ENCODE assay signal across 23 mouse cellular contexts in genomic region chr17:14628901-14629300, GRCm38 (mm10).
DNase-seq lines count a peak whose midpoint lies in the region; ATAC-seq and TF ChIP-seq lines count a peak whose summit lies in the region.
"Had no signal": no experiment of that assay in that cellular context is flagged by ENCODE, and none has a peak within 500 bp of the region (broad histone marks: within the 10 kb centered on the region; RNA-seq: fewer than 3 reads in every experiment).

No protein-coding gene starts in this region.

- H3K4me1 ChIP-seq in midbrain, postnatal 0 days (ENCODE audit: insufficient read depth, low read length): no peaks in the 10 kb centered on the region
- H3K4me1 ChIP-seq: forebrain, embryonic 13.5 days; heart, embryonic 10.5 days; hindbrain, embryonic 13.5 days had no signal

- no peaks in the 10 kb centered on the region for H3K36me3 ChIP-seq in midbrain, postnatal 0 days (ENCODE audit: insufficient read depth, low read length)
- H3K36me3 ChIP-seq: embryonic facial prominence, embryonic 12.5 days; heart, embryonic 10.5 days; hindbrain, embryonic 13.5 days; intestine, embryonic 15.5 days; kidney, embryonic 15.5 days had no signal

- no peak overlapping the region for H3K4me3 ChIP-seq in midbrain, postnatal 0 days (ENCODE audit: low read depth, low read length)
- H3K4me3 ChIP-seq: embryonic facial prominence, embryonic 12.5 days; forebrain, embryonic 13.5 days; heart, embryonic 10.5 days; hindbrain, embryonic 13.5 days; intestine, embryonic 15.5 days; kidney, embryonic 15.5 days had no signal

- H3K4me2 ChIP-seq in midbrain, postnatal 0 days (ENCODE audit: low read depth, low read length, poor library complexity, severe bottlenecking): no peak overlapping the region
- H3K4me2 ChIP-seq: embryonic facial prominence, embryonic 12.5 days; forebrain, embryonic 13.5 days; hindbrain, embryonic 13.5 days; intestine, embryonic 15.5 days; kidney, embryonic 15.5 days had no signal

- no peak for ATAC-seq in midbrain, postnatal 0 days (ENCODE audit: low FRiP score)
- ATAC-seq: forebrain, embryonic 13.5 days; forebrain, postnatal 0 days; intestine, embryonic 15.5 days had no signal

- no peak overlapping the region for H3K27ac ChIP-seq in midbrain, postnatal 0 days (ENCODE audit: low read depth, low read length)
- H3K27ac ChIP-seq: forebrain, embryonic 13.5 days; heart, embryonic 10.5 days; hindbrain, embryonic 13.5 days; kidney, embryonic 15.5 days had no signal

- peak; percentile 52 for DNase-seq in gastrocnemius, adult 18-20 months (ENCODE audit: low spot score)
- no peak for DNase-seq in gastrocnemius, postnatal 25 days
- DNase-seq in 3134 (ENCODE audit: extremely low read depth, insufficient read length, low spot score) (peak; percentile 50), 416B (ENCODE audit: low read depth) (peak; percentile 25), adipocyte (ENCODE audit: low spot score) (peak; percentile 36)
- no peak for DNase-seq in midbrain, postnatal 0 days (ENCODE audit: low spot score)
- no peak for DNase-seq in frontal cortex, postnatal 10 days (ENCODE audit: low spot score in 2 of 2)
- DNase-seq in urinary bladder, adult 18-20 months (ENCODE audit: low spot score in 2 of 2): no peak
- DNase-seq: adrenal gland, postnatal 14 days; cerebellum, adult 11-12 months; cerebellum, adult 9-10 months; cerebellum, postnatal 36 days; forebrain, postnatal 0 days; gastrocnemius, postnatal 14 days; heart, adult 18-20 months; heart, postnatal 10 days; kidney, adult 18-20 months had no signal

- H3K9me3 ChIP-seq in midbrain, postnatal 0 days (ENCODE audit: low read length): no peaks in the 10 kb centered on the region
- H3K9me3 ChIP-seq: embryonic facial prominence, embryonic 12.5 days; forebrain, embryonic 13.5 days; heart, embryonic 10.5 days; hindbrain, embryonic 13.5 days; intestine, embryonic 15.5 days; kidney, embryonic 15.5 days had no signal

- H3K27me3 ChIP-seq in midbrain, postnatal 0 days (ENCODE audit: insufficient read depth, low read length): no peaks in the 10 kb centered on the region
- H3K27me3 ChIP-seq: embryonic facial prominence, embryonic 12.5 days; forebrain, embryonic 13.5 days; hindbrain, embryonic 13.5 days; intestine, embryonic 15.5 days; kidney, embryonic 15.5 days had no signal

- no peak for TF ChIP-seq CTCF in midbrain, postnatal 0 days (IDR thresholded peaks at IDR 0.05)

- no peak overlapping the region for H3K9ac ChIP-seq in midbrain, postnatal 0 days (replicated peaks; ENCODE audit: low read length, poor library complexity, severe bottlenecking)
- H3K9ac ChIP-seq: embryonic facial prominence, embryonic 12.5 days; forebrain, embryonic 13.5 days; forebrain, postnatal 0 days; hindbrain, embryonic 13.5 days; intestine, embryonic 15.5 days; kidney, embryonic 15.5 days had no signal

- WGBS in midbrain, postnatal 0 days: 79% methylated on average over 4 of the region's 4 CpGs

Comparison
In these comparisons a context has a peak if more than half of its experiments do, and no peak if none do; other contexts are left out.
1. DNase-seq: peak in gastrocnemius, adult 18-20 months (single experiment), 3134 (single experiment), 416B (single experiment) and adipocyte (single experiment); none in gastrocnemius, postnatal 25 days (single experiment), midbrain, postnatal 0 days (single experiment), frontal cortex, postnatal 10 days (0 of 2) and urinary bladder, adult 18-20 months (0 of 2).